Mouse (Mus musculus): ENCODE data around the gene S100a6.

The S100a6 gene

DNA sequence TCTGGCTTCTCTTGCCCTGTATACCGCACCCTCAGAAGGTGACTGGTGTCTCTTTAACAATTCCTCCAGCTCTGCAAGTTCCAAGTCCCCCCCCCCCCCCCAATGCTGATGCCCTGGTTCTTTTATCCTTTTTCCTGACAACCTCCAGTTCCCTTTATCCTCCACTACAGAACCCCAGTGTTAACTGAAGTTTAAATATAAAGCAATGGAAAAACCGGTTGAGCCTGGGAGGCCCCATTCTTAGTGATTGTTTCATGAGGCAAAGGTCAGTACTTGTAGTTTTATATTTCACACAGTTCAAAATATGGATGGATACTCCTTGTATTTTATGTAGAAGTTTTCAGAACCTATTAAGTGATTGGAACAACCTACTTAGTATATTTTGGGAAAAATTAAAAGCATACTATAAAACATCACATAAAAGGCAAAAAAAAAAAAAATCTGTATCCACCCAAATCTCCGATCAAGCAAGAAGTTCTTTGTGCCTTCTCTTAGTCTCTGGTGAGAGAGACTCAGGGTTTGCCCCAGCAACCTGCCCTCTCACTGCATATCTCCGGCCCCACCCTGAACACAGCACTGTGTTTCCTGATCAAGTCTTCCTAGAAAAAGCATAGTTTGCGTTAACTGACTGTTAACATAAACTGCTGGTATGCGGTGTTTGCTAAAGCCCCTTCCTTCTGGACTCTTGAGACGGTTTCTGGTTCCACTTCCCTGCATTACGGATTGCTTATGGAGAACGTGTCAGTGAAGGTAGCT lies 13.8 kb downstream of the S100a6 start:
- DNase-seq (ENCODE audit: low read depth, low spot score), result no peak

DNA sequence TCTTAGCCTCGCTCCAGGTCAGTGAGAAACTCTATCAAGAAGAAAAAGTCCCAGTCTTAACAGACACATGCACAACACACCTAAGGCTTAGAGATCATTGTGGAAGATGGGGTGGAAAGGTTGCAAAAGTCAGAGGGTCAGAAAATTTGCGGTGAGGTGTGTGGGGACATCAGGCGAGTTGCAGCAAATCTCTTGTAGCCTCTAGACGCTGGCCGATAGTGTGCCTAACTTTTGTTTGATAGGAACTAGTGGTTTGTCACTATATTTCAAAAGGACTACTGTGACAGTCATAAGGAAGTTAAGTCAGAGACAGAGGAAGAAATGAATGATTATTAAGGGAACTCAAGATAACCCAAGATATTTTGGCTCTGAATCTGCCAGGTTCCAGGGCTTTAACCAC lies 14.7 kb downstream of the S100a6 start:
- no peak for DNase-seq (ENCODE audit: low read depth, low spot score)

DNA sequence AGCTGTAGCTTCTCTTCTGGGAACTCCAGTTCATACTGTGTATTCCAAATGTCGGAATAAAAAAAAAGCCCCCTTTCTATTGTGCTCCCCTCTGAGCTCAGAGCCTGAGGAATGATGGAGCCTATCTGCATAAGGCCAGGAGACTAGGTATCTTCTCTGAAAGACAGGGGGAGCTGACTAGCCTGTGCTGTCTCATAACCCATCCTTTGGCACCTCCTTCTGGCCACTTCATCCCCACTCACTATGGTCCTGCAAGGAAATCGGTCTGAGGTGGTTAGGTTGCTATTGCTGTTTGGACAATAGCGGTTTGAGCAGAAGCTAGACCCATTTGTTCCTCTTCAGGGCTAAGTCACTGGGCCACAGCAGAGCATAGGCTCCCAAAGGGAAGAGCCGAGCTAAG lies 15.1 kb downstream of the S100a6 start:
- DNase-seq (ENCODE audit: low read depth, low spot score), result no peak

DNA sequence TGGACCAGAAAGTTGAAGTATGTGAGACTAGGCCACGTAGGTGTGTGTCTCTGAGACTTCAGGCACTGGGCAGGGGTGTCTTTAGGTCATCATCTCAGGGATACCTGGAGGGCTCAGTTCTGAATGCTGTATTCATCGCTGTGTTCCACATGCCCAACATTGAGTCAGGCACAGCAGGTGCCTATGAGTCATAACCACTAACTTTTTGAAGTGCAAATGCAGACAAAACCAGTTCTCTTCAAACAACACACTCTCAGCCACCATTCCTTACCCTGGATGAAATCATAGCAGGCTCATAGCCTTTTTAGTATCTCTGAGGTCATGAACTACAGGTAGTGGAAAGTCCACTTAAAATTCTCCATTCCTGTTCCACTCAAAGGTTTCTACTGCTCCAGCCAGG lies 16.6 kb downstream of the S100a6 start:
- no peak for DNase-seq (ENCODE audit: low read depth, low spot score)

DNA sequence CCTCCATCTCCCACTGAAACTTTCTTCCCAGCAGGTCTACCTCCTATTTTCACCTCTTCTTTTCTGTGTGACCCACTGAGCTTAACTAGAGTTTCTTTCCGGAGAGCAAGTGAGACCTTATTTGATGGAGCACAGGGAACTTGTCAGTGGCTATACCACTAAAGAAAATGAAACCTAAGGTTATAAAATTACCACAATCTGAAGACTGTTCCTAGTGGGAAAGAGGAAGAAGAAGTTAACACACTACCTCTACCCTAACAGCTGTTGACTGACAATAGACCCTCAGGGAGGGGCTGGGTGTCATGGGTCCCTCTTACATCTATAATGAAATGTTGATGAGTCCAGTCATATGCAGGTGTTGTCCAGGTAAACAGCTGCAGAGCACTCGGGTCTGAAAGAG lies 19.3 kb downstream of the S100a6 start:
- no peak for DNase-seq (ENCODE audit: low read depth, low spot score)

DNA sequence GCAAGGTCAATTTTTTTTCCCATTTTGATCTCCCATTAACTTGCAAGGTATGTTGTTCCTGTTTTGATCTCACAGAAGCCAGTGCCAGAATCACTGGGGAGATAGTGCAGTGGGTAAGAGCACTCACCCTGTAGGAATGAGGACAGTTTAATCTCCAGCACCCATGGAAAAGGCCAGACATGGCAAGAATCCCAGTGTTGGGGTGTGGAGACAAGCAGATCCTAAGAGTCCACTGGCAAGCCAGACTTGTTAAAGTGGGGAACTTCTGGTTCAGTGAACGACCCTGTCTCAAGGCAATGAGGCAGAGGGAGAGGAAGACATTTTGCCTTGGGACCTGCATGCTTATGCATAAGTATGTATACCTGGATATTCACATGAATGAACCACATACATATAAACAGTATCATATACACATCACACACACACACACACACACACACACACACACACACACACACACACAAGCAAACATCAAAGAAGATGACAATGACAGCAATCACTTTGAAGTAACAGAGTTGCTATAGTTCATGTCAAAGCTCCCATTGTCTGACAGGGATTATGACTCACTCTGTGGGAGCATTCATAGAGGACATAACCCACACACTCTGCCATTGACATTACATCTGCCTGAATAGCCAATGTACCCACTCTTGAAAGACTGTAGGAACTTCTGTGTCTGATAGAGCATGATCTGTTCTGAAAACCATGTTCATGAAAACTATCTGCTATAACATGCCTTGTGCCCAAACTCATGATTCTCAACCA lies 26.0 kb downstream of the S100a6 start:
- no peak for DNase-seq (ENCODE audit: low read depth, low spot score)

DNA sequence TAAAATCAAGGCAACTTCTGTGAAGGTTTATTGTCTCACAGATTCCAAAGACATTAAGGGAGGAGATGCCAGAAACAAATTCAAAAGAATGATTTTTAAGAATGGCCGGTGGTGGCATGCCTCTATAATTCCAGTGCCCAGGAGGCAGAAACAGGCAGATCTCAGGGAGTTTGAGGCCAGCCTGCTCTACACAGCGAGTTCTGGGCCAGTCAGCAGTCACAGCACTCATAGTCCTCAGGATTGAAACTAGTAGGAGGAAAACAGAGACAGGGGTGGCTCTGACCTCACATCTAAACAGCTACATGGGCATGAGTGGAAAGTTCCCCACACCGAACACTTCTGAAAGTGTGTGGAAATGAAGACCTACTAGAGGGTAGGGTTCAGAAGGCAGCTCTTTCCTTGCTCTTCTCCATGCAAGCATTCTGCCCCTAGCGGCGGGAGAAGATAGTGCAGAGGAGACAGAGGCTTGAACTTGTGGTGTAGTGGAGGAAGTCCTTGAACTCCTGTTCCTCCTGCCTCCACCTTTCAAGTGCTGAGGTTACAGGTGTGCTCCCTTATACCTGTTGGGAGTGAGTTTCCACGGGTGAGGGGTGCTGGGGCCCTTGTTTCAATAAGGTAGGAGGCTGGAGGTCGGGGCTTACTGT lies 27.0 kb downstream of the S100a6 start:
- no peak for DNase-seq (ENCODE audit: low read depth, low spot score)

DNA sequence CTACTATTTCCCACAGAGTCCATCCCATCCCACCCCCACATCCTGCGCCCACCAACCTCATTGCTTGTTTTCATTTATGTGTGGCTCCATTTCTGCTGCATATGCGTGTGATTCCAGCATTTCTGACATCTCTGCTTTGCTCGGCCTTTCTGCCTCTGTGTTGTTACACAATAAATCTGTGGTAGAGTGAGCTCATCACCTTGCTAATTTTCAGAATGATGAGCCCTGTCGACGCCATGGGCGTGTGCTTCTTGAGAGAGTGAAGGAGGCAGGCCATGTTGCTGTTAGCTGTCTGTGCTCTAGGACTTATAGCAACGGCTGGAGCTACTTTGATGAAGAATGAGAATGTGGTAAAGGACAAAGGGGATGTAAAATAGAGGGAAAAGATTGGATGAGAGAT lies 28.3 kb downstream of the S100a6 start:
- no peak for DNase-seq (ENCODE audit: low read depth, low spot score)

DNA sequence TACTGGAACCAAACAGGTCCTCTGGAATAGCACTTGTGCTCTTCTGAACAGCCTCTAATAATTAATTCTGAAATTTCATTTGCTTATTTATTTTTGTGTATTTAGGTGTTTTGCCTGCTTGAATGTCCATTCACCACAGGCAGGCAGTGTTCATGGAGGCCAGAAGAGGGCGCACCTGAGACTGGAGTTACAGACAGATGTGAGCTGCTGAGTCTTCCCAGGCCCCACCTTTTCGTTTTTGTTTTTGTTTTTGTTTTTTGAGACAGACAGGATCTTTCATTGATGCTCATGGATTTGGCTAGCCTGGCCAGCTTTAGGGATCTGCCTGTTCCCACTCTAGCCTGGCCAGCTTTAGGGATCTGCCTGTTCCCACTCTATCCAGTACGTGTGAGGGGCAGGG lies 31.5 kb downstream of the S100a6 start:
- no peak for DNase-seq (ENCODE audit: low read depth, low spot score)

DNA sequence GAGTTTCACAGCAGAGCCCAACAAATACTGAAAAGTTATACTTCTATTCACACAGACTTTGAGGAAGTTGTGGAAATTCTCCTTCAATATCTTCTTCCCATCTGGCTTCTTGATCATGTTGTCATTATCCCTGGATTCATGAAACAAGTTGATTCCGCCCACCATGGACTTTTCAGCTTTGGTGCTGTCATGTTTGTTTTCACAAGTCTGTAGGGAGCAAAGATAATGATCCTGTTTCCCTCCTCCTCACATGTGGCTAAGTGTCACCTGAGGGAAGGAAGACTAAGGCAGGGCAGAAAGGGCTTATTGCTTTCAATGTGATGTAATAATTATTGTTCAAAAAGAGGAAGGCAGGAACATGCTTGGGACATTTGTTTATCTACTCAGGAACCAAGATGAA lies 34.6 kb downstream of the S100a6 start:
- DNase-seq (ENCODE audit: low read depth, low spot score), result no peak

DNA sequence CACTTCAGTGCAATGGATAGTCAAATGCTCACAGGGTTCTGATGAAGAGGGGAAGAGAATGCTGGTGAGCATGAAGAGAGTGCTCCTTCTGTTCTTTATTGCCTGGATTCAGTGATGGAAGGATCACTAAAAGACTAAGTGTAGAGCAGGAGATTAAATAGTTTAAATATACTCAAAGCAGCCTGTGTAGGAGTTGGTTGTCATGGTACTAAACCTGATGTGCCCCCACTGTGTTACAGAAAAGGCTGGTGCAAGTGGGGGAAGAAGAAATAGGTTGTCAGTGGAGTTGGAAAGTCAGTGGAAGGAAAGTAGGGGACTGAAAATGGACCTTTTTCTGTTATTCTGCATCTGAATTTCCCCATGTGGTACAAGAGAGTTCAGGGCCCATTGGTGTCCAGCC lies 36.3 kb downstream of the S100a6 start:
- DNase-seq (ENCODE audit: low read depth, low spot score), result no peak

DNA sequence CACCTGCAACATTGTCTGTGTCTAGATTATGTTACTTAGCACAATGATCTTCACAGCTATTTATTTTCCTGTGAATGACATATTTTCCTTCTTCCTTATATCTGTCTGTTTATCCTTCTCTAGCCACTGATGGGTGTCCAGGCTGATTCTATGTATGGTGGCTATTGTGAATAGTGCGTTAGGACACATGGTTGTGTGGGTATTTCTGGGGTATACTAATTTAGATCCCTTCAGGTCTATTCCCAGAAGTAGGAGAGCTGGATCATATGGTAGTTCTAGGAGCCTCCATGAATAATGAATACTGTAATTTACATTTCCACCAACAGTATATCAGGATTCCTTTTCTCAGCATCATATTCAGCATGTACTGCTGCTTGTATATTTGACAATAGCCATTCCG lies 37.1 kb downstream of the S100a6 start:
- DNase-seq (ENCODE audit: low read depth, low spot score), result no peak

DNA sequence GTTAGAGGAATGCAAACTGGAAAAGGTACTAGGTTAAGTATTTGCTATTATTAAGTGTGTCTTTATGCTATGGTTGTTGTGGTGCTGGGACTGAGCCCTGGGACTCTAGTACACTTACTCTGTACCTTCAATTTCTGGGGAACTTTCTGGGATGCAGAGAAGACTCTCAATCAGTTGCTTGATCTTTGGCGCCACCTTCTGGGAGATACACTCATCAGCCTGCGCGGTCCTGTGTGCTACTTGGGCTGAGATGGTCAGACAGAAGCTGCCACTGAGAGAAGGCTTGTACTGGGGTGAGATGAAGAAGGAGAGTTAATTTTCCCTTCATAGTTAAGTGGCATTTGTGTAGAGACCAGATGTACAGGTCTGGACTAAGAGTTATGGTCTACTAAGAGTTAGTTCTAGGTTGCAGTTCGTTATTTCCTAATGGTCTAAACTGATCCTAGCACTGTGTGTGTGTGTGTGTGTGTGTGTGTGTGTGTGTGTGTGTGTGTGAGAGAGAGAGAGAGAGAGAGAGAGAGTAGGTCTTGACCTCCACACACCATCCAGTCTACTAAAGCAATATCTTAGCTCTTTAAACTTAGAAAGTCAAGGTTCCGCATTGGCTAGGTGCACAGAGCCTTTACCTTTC lies 40.3 kb downstream of the S100a6 start:
- DNase-seq (ENCODE audit: low read depth, low spot score), result peak; percentile 34

DNA sequence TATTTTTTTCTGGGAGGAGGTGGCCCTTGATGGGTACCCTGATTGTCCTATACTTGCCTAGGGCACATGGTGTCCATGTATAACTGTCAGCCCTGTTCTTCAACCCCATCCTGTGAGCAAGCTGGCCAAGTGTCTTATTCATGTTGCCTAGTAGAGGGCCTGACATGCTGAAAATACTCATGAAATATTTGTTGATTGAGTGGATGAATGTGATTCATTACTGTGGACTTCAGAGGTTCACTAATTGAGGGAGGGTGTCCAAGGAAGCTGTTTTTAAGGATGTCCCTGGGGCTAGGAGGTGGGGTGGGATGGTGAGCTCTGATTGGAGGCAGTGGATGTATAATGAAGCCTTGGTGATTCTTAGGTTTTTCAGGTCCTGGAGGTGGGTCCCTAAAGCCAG lies 41.0 kb downstream of the S100a6 start, which contains the start of gene S100a7a:
Gene S100a7a (plus strand): TSS at position 301 of the 400 bp plus-strand sequence.
- no peak for DNase-seq (ENCODE audit: low read depth, low spot score)

DNA sequence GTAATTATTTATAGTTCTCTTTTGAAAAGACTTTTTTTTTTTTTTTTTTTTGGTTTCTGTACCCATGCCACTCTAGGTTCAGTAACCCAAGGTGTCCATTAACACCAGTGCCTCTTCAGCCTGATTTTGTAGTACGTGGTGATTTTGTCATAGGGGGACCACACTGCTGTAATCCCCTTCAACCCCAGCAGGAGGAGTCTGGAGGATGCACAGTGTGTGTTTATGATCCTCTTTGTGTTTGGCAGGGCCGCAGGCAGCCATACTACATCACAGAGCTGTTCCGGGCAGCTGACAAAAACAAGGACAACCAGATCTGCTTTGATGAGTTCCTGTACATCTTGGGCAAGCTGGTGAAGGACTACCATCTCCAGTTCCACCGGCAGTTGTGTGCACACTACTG lies 44.7 kb downstream of the S100a6 start:
- DNase-seq (ENCODE audit: low read depth, low spot score), result no peak

DNA sequence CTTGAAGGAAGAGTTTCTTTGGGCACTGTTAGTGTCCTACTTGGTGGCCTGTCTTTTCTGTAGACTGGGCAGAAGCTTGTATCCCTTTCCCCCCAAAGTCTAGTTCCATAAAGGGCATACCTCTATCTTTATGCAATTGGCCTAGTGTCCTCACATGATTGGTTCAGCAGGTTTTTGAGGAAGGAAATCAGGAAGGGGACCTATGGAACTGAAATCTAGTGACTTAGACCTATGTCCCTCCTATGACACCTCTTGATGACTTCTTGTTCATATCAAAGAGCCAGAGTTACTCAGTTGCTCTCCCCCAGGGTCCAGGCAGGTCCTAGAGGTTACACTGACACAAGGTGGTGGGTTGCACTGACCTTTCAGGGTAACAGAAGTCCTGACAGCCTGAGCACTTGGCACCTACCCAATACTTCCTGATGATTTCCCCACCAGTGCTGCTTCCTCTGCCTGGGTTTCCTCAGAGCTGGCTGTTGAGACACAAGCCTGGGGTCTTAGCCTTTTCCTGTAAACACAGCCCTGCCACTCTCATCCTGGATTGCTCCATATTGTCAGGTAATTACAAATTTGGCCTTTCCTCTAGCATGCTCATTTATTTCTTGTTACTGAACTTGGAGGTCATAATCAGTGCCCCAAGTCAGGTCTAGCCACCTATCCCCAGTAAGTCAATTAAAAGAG lies 46.8 kb downstream of the S100a6 start:
- no peak for DNase-seq (ENCODE audit: low read depth, low spot score)

DNA sequence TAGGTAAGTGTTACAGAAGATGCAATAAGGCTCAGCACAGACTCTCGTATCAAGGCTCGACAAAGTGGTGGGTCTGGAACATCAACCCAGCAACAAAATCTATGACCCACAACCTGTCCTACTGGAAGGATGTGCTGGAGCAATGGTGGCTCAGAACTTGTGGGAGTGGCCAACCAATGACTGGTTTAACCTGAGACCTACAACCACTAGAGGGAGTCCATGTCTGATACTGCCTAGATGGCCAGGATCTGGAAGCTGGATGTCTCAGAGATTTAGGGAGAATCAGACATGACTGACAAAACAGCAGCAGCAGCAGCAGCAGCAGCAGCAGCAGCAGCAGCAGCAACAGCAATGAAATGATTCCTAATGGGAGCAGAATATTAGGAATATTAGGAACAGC lies 51.5 kb downstream of the S100a6 start:
- no peak for DNase-seq (ENCODE audit: low read depth, low spot score)

DNA sequence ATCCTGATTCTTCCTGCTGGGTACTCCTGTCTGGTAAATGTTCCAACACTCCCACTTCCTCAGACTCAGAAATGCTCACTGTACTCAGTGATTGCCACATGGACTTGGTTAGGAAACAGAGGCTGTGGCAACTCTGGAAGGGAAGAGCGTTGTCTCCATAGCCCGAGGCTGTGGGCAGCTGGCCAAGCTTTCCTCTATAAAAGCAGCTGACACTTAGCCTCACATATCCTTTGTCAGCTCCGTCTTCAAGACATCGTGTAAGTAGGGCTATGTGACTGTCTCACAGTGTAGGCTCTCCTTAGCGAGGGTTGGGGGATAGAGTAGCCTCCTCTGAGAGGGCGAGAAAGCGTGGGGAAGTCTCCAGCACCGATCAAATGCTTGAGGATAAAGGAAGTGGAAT lies 56.2 kb downstream of the S100a6 start, which contains the start of gene S100a8:
Gene S100a8 (plus strand): TSS at position 133 of the 400 bp plus-strand sequence.
- DNase-seq (ENCODE audit: low read depth, low spot score), result no peak
